Mouse (Mus musculus): ENCODE measurements around the gene Pdgfb. TPM values are rescaled to one million over a fixed set of nuclear protein-coding genes. Genes with fewer than 3 reads are reported as not detected.

The Pdgfb gene
- polyA plus RNA-seq, 1 experiment from 2014 or later = 8.1 TPM

Small RNA genes lying within 50 kb of the gene (microRNA-seq; reads per million reads assigned to microRNA genes)
- gene Mir7213 = 1.2 reads per million, percentile 10 among the genes with 10 or more reads in this experiment

Other genes with a start within 250 kb of the Pdgfb start
- gene Dnal4, start 237.1 kb downstream of the Pdgfb start, polyA plus RNA-seq (2014; fragmentation: Nextera tagmentation; extraction: Ambion mirVana) = 47.5 and 52.0 TPM in 2 replicates
- gene Nptxr, start 210.2 kb downstream of the Pdgfb start, polyA plus RNA-seq (2014; fragmentation: Nextera tagmentation; extraction: Ambion mirVana) = 1.4 and 2.2 TPM in 2 replicates
- gene Npcd, start 180.7 kb downstream of the Pdgfb start, polyA plus RNA-seq (2014; fragmentation: Nextera tagmentation; extraction: Ambion mirVana) = not detected in 2 replicates
- gene Cbx6, start 180.3 kb downstream of the Pdgfb start, polyA plus RNA-seq (2014; fragmentation: Nextera tagmentation; extraction: Ambion mirVana) = 30.7 and 31.6 TPM in 2 replicates
- gene Apobec3, start 123.3 kb downstream of the Pdgfb start, polyA plus RNA-seq (2014; fragmentation: Nextera tagmentation; extraction: Ambion mirVana) = 11.3 and 12.5 TPM in 2 replicates
- gene Cbx7, start 43.9 kb downstream of the Pdgfb start, polyA plus RNA-seq (2014; fragmentation: Nextera tagmentation; extraction: Ambion mirVana) = 4.6 and 6.2 TPM in 2 replicates
- 20.7 and 24.3 TPM in 2 replicates for gene Syngr1, start 76.4 kb upstream of the Pdgfb start, polyA plus RNA-seq (2014; fragmentation: Nextera tagmentation; extraction: Ambion mirVana)
- gene Rpl3, start 76.9 kb upstream of the Pdgfb start, polyA plus RNA-seq (2014; fragmentation: Nextera tagmentation; extraction: Ambion mirVana) = 1,482 and 1,532 TPM in 2 replicates
- gene Tab1, start 118.2 kb upstream of the Pdgfb start, polyA plus RNA-seq (2014; fragmentation: Nextera tagmentation; extraction: Ambion mirVana) = 36.1 and 37.5 TPM in 2 replicates
- 10.5 and 11.1 TPM in 2 replicates for gene Mgat3, start 158.7 kb upstream of the Pdgfb start, polyA plus RNA-seq (2014; fragmentation: Nextera tagmentation; extraction: Ambion mirVana)
- gene Mief1, start 219.0 kb upstream of the Pdgfb start, polyA plus RNA-seq (2014; fragmentation: Nextera tagmentation; extraction: Ambion mirVana) = 32.0 and 38.8 TPM in 2 replicates
- not detected in 2 replicates for gene AC140267.1, start 220.9 kb upstream of the Pdgfb start, polyA plus RNA-seq (2014; fragmentation: Nextera tagmentation; extraction: Ambion mirVana)
- 125 and 136 TPM in 2 replicates for gene Atf4, start 240.2 kb upstream of the Pdgfb start, polyA plus RNA-seq (2014; fragmentation: Nextera tagmentation; extraction: Ambion mirVana)
- 67.2 and 69.6 TPM in 2 replicates for gene Rps19bp1, start 249.3 kb upstream of the Pdgfb start, polyA plus RNA-seq (2014; fragmentation: Nextera tagmentation; extraction: Ambion mirVana)